Mouse (Mus musculus) cerebellum, adult 2 months (tissue): Measurements from ENCODE around the gene Asb15.

Experiments
- CTCF ChIP-seq: fragments of 200-500 bp; IDR thresholded peaks from 2 replicates; pipeline ENCODE4 v1.5.1; 2011; ENCODE audit warnings: low read depth, mild to moderate bottlenecking, control low read depth, low read length, moderate library complexity, borderline replicate concordance; ENCODE audit not compliant: insufficient read depth
- POLR2A ChIP-seq: fragments of 200-500 bp; IDR thresholded peaks from 2 replicates; pipeline ENCODE4 v1.6.1; 2011; ENCODE audit warnings: low read length, control low read depth, borderline replicate concordance; ENCODE audit not compliant: insufficient read depth

- TF ChIP-seq CTCF (no peak), POLR2A (no peak)
Observed at GRCm38 (mm10) chr6:24555488-24555887, 27.5 kb downstream of the Asb15 start.
